Mouse (Mus musculus): Measurements from ENCODE around the gene Cfap97d1.

GRCm38 (mm10) chr11:102004251-102004650, 20.2 kb downstream of the Cfap97d1 start:
- peak; percentile 50 for TF ChIP-seq CTCF (IDR thresholded peaks at IDR 0.05)
- TF ChIP-seq EP300 (IDR thresholded peaks at IDR 0.05): no peak
